Mouse (Mus musculus) urinary bladder, postnatal 10 days (tissue): ENCODE measurements around the gene Osbp2.
A peak's percentile ranks its signal among the peaks of the same experiment; 100 is the strongest.
"Not testable (repeated sequence)": the region's sequence is repeated elsewhere in the genome, so short reads cannot be mapped to it uniquely, and the experiment has no call there.

Experiments
- DNase-seq: peaks from one replicate; pipeline ENCODE4 v3.0.0; 2022; ENCODE audit warnings: low spot score

Gene Osbp2

GRCm38 (mm10) chr11:3863454-3864112 lies at the start of gene Osbp2:
Gene Osbp2, minus strand, starts transcription at chr11:3863903.
- DNase-seq, result peak; percentile 20

- no peak for DNase-seq
These were observed 49.2 kb upstream of the Osbp2 start for GRCm38 (mm10) chr11:3912875-3913271.

- DNase-seq, result no peak
These were observed 48.6 kb upstream of the Osbp2 start for GRCm38 (mm10) chr11:3912100-3912874.

- DNase-seq, result not testable (repeated sequence)
These were observed 47.7 kb upstream of the Osbp2 start for GRCm38 (mm10) chr11:3911440-3911839.

GRCm38 (mm10) chr11:3910513-3911310 lies 47.0 kb upstream of the Osbp2 start:
- DNase-seq, result no peak

GRCm38 (mm10) chr11:3909236-3909635 lies 45.5 kb upstream of the Osbp2 start:
- DNase-seq, result no peak

GRCm38 (mm10) chr11:3905446-3905845 lies 41.7 kb upstream of the Osbp2 start:
- DNase-seq, result no peak

GRCm38 (mm10) chr11:3904673-3905072 lies 41.0 kb upstream of the Osbp2 start:
- no peak for DNase-seq

- DNase-seq, result no peak
These were observed 39.3 kb upstream of the Osbp2 start for GRCm38 (mm10) chr11:3903046-3903445.

- DNase-seq, result no peak
These were observed 38.8 kb upstream of the Osbp2 start for GRCm38 (mm10) chr11:3902516-3902915.

GRCm38 (mm10) chr11:3900296-3900695 lies 36.6 kb upstream of the Osbp2 start:
- DNase-seq, result no peak

- DNase-seq, result no peak
These were observed 32.2 kb upstream of the Osbp2 start for GRCm38 (mm10) chr11:3895933-3896332.

GRCm38 (mm10) chr11:3895458-3895857 lies 31.8 kb upstream of the Osbp2 start:
- DNase-seq, result no peak

- DNase-seq, result peak; percentile 59
These were observed 30.9 kb upstream of the Osbp2 start, which contains the start of the genes 4921536K21Rik and Dusp18 for GRCm38 (mm10) chr11:3894406-3895281. Gene 4921536K21Rik, minus strand, starts transcription at chr11:3895098. Gene Dusp18, plus strand, starts transcription at chr11:3895240.

GRCm38 (mm10) chr11:3893970-3894369 lies 30.3 kb upstream of the Osbp2 start:
- no peak for DNase-seq

GRCm38 (mm10) chr11:3887331-3887730 lies 23.6 kb upstream of the Osbp2 start:
- no peak for DNase-seq

- DNase-seq, result no peak
These were observed 20.0 kb upstream of the Osbp2 start for GRCm38 (mm10) chr11:3883711-3884110.

- DNase-seq, result no peak
These were observed 16.1 kb upstream of the Osbp2 start for GRCm38 (mm10) chr11:3879836-3880235.

GRCm38 (mm10) chr11:3878660-3879059 lies 15.0 kb upstream of the Osbp2 start:
- no peak for DNase-seq

GRCm38 (mm10) chr11:3876419-3876818 lies 12.7 kb upstream of the Osbp2 start:
- no peak for DNase-seq

GRCm38 (mm10) chr11:3864343-3864742 lies 640 bp upstream of the Osbp2 start:
- DNase-seq, result no peak
